Mouse (Mus musculus): ENCODE results near the gene Tent4a.
A peak's percentile ranks its signal among the peaks of the same experiment; 100 is the strongest.
"Not testable (repeated sequence)": the region's sequence is repeated elsewhere in the genome, so short reads cannot be mapped to it uniquely, and the experiment has no call there.

The Tent4a gene

DNA sequence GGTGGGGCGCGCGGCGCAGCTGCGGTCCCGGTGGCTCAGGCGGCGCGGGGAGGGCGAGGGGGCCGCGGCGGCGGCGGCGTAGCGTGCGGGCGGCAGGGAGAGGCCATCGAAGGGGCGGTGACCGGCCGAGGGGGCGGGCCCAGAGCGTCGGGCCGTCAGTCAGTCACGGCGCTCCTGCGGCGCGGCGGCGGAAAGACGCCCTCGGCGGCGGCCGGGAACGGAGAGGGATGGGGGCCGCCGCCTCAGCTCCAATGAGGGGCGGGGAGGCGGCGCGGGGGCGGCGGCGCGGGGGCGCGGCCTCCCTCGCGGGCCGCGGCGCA lies at the start of gene Tent4a:
Tent4a (minus strand) TSS at position 284 of the 320 bp plus-strand sequence.
- DNase-seq (ENCODE audit: low read depth, low spot score) = no peak

GRCm38 (mm10) chr13:69583591-69583990 lies 49.2 kb upstream of the Tent4a start:
- DNase-seq (ENCODE audit: low read depth, low spot score) = no peak

DNA sequence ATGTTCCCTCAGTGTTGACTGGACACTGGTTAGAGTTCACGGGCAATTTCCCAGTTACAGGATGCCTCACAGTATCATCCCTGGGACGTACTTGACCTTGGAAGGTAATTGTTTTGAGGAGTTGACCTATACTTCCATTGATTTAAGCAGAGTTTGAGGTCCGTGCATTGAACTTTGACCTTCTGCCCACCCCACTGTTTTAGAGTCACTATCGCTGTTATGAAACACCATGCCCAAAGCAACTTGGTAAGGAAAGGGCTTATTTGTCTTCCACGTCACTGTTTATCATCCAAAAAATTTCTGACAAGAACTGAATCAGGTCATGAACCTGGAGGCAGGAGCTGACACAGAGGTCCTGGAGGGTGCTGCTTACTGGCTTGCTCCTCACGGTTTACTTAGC lies 48.0 kb upstream of the Tent4a start:
- DNase-seq (ENCODE audit: low read depth, low spot score) = no peak

DNA sequence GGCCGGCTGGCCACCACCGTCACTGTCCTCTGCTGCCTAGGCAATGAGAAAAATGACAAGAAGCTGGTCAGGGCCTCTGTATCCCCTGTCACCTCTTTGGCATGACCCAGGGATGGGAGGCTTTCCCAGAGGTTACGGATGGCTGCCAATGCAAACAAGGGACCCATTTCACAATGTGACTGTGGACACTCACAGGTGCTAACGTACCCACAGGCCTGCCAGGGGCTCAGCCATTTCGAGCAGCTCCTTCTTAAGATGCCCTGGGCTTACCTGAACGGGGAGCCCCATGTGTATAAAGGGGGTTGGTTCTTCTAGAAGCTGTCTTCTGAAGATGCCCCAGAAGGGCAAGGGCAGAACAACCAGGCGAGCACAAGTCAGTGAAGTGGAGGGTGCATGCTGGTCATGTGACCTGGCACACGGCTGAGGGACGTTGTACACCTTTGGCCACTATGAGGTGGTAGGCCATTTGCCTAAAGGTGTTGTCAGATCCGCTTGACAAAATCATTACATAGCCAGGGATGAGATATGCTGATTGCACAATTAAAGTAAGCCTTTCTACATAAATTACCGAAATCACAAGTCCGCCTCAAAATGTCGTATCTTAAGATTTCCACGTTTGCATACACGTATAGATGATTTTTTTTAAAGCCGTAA lies 42.9 kb upstream of the Tent4a start:
- no peak for DNase-seq (ENCODE audit: low read depth, low spot score)

DNA sequence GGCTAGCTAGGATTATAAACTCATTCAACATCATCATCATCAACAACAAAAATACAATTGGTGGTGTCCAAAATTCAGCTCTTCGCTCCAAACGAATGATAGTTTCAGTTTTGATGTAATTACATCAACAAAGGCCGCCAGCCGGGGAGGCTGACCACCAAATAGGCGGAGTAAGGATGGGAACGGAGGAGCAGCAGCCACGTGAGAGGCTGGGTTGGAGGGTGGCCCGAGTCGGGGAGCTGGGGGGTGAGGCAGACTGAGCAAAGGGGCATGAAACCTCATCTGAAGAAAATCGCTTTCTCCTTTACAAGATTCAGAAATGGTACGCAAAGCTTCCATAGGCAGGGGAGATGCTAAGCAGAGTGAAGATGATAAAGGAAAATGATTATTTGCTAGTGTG lies 42.3 kb upstream of the Tent4a start:
- no peak for DNase-seq (ENCODE audit: low read depth, low spot score)

GRCm38 (mm10) chr13:69572594-69572993 lies 38.2 kb upstream of the Tent4a start:
- DNase-seq (ENCODE audit: low read depth, low spot score) = no peak

- no peak for DNase-seq (ENCODE audit: low read depth, low spot score)
These were observed 34.8 kb upstream of the Tent4a start for GRCm38 (mm10) chr13:69569201-69569600.

DNA sequence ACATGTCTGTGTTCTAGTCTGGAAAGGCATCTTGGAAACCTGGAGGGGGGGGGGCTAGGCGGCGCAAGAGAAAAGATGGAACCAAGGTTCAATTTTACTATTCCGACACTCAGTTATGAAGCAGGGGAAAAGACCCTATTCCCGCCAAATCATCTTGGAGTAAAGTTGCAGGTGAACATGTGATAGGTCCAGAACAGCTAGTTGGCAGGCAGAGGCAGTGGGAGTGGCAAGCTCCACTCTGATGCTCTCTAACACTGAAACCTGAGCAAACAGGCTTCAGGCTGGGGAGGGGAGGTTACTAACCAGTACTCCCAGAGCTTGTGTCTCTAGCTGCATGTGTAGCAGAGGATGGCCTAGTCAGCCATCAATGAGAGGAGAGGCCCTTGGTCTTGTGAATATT lies 31.0 kb upstream of the Tent4a start:
- DNase-seq (ENCODE audit: low read depth, low spot score) = not testable (repeated sequence)

DNA sequence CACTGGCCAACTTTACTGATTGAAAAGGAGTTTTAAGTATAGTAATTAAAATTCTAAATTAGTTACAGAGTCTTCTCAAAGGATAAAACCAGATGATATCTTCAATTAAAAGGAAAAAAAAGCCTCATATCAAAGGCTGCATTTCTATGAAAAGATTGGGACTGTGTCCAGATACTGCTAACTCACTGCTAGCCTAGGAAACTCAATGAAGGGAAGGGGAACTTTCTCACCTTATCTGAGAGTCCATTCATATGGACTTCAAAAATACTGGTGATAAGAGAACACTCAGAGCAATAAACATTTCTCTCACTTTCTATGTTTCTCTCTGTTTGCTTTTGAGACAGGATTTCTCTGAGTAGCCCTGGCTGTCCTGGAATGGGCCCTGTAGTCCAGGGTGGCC lies 30.2 kb upstream of the Tent4a start:
- DNase-seq (ENCODE audit: low read depth, low spot score) = no peak

GRCm38 (mm10) chr13:69563905-69564304 lies 29.5 kb upstream of the Tent4a start:
- no peak for DNase-seq (ENCODE audit: low read depth, low spot score)

GRCm38 (mm10) chr13:69562654-69563574 lies 28.5 kb upstream of the Tent4a start:
- DNase-seq (ENCODE audit: low read depth, low spot score) = no peak

GRCm38 (mm10) chr13:69562004-69562403 lies 27.6 kb upstream of the Tent4a start:
- DNase-seq (ENCODE audit: low read depth, low spot score) = no peak

DNA sequence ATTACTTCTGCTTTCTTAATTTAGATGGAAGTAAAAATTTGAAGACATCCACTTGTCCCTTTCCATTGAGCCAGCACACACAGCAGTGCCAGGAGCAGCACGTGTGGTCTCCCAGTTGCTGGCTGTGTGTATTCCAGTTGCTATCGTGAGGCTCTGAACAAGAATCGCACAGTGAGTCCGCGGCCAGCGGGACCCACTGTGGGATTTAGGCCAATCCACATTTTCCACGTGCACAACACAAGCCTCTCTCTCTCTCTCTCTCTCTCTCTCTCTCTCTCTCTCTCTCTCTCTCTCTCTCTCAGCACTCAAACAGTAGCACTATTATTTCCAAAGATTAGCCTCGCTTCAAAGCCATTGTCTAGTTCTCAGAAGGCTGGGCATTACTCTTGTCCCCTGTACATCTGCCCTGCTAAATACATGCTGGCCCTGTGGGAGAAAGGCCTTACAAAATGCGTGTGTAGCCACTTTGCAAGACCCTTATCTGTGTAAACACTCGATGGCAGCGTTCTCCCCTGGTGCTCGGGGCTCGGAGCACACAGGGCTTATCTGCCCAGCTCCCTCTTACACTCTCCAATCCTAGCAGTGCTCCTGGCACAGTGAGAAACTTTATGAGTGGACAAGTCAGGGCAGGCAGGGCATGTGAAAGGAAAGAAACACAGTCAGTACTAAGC lies 25.0 kb upstream of the Tent4a start:
- no peak for DNase-seq (ENCODE audit: low read depth, low spot score)

GRCm38 (mm10) chr13:69558098-69558660 lies 23.8 kb upstream of the Tent4a start:
- no peak for DNase-seq (ENCODE audit: low read depth, low spot score)

DNA sequence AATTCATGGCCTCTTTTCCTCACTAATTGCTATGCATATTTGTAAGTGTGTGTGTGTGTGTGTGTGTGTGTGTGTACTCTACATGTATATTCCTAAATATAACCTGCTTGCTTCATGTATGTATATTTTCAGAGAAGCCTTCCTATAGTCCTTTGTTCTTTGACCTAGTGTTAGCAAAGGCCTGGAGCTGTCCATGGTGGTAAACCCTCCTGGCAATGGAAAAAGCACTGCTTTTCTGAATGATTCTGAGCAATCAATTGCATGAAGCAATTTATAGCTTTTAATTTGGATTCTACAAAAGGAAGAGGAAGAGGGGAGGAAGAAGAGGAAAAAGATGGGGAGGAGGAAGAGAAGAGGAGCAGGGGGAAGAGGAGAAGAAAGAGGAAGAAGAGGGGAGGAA lies 22.3 kb upstream of the Tent4a start:
- DNase-seq (ENCODE audit: low read depth, low spot score) = no peak

DNA sequence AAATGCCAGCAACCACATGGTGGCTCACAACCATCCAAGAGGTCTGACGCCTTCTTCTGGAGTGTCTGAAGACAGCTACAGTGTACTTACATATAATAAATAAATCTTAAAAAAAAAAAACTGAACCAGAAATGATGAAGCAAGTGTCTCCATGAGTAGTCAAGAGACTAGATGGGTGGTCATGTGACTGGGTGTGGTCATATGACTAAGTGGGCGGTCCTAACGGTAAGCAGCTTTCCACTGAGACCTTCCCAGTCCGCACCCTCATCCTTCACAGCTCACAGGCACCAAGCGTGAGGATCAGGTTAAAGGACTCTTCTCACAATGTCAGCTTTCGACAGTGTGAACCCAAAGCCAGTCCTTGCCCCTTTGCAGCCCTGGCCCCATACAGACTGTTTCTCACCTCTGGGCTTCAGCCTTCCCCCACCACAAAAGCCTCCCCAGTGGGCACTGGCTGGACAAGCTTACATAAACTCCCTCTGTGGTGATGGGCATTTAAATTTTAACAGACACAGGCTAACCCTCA lies 21.6 kb upstream of the Tent4a start:
- no peak for DNase-seq (ENCODE audit: low read depth, low spot score)

DNA sequence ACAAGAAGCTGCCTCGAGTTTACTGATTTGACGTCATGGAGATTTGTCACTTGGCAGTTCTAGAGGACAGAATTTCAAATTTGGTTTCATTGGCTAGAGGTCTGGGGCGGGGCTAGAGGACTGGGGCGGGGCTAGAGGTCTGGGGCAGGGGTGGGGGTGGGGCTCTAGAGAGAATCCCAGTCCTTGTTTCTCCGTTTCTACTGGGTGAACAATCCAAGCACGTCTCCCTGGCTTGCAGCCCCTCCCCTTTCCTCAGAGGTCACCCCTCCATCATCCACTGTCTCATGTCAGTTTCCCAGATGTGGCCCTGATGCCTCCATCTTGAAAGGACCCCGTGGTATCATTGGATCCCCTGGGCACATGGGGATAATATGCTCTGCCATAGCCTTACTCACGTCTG lies 20.6 kb upstream of the Tent4a start:
- no peak for DNase-seq (ENCODE audit: low read depth, low spot score)

- no peak for DNase-seq (ENCODE audit: low read depth, low spot score)
These were observed 19.8 kb upstream of the Tent4a start for GRCm38 (mm10) chr13:69554255-69554654.

DNA sequence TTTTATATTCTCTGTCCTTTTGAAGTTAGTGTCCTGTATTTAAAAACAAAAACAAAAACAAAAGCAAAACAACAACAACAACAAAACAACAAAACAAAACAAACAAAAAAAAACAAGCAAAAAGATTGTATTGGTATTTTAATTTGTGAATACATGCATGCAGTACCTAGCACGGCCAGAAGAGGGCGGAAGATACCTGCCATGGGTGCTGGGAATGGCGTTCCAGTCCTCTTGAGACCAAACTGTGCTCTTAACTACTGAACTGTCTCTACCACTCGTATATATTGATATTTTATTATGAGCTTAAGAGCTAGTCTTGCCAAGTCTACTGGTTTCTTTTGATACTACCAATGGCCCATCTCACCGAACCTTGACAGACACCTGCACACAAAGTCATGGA lies 18.6 kb upstream of the Tent4a start:
- DNase-seq (ENCODE audit: low read depth, low spot score) = peak; percentile 71

DNA sequence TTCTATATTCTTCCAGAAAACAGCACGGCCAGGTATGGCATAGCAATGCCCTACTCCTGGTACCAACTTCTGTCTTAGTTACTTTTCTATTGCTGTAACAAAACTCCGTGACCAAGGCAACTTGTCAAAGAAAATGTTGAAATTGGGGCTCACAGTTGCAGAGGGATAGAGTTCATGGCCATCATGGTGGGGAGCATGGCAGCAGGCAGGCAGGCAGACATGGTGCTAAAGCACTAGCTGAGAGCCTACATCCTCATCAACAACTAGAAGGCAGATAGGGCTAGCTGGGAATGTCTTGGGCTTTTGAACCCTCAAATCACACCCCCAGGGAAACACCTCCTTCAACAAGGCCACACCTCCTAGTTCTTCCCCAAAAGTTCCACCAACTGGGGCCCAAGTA lies 16.4 kb upstream of the Tent4a start:
- DNase-seq (ENCODE audit: low read depth, low spot score) = no peak

DNA sequence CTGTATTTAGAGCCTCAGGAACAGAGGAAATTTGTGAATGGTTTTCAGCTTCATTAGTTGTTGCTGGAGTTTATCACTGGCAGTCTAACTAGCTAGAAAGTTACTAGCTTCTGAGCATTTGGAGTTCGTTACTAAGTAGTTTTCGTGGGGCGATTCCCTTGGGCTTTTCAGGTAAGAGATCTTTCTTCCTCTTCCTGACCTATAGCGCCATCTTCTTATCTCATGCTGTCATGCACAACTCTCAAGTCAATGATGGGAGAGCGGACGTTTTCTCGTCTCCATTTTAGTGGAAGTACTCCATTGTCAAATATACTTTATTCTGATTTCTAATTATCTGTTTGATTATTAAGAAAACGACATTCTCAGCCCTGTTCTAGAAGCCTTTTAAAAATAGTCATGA lies 15.6 kb upstream of the Tent4a start:
- no peak for DNase-seq (ENCODE audit: low read depth, low spot score)

All from 3T3-L1 (cell line).